Mouse (Mus musculus) thymus, postnatal 0 days (tissue): ENCODE data around the gene Eif4g3. TPM values are rescaled to one million over a fixed set of nuclear protein-coding genes. Genes with fewer than 3 reads are reported as not detected.

Experiments used
- DNase-seq: peaks from one replicate; pipeline ENCODE4 v3.0.0-alpha.2; 2015; ENCODE audit warnings: low spot score
- polyA plus RNA-seq: library from polyadenylated mRNA; unstranded; fragments of >200 nt; fragmentation: Nextera tagmentation; extraction: Ambion mirVana; gene quantifications from 2 replicates; pipeline ENCODE4 v1.2.1, GENCODE M21; 2015

Eif4g3 gene
- polyA plus RNA-seq, 1 experiment from 2014 or later = 20.8 TPM

DNA sequence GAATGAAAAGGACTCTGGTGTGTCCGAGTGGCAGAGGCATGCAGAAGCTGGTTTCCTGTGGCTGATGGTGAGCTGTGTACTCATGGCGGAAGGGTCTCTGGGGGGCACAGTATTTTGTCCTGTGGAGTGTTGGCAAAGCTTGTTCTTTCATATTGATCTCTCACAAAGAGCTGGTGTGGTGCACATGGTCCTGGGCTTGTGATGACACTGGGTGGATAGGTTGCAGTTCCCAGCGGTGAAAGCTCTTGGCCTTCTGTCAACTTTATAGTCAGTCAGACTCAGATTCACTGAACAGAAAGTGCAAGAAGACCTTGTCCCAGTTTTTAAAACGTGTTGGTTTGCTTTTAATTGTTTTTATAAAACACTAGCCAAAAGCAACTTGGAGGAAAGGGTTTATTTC, 68.3 kb downstream of the Eif4g3 start:
- DNase-seq = no peak

DNA sequence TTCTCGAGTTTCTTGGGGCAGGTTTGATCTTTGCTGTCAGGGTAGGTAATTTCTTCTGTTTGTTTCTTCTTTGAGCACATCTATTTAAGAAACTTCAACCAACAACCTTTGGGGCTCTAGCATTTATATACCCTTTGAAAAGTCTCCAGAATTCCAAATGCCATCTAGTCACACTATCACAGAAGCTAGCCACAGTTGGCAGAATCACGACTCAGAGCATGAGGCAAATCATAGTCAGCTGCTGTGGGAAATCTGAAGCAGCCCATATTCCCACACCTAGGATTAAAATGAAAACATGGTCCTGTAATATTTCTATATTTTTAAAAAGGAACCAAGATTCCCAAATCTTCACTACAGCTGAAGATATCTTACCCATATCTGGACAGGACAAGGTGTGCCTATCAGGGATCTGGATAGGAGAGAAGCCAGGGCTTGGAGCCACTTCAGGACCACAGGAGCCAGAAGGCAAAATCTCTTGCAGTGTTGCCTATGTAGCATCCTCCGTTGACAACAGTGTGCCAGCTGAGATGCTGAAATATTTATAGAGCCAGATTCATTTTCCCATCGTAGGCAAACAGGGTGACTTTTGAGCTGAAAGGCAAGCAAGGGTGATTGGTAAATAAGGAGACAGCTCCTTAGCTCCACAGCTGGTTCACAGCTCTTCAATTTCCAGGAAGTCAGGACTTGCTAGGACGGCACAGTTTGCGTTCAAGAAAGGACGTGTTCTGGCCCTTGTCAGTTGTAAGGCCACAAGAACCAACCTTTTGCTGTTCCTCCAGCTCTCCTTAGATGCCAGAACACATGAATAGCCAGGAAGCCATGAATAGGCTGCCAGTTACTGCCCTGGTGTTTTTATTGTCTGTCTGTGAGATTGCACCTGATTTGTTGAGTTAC, 70.8 kb downstream of the Eif4g3 start:
- DNase-seq = no peak

DNA sequence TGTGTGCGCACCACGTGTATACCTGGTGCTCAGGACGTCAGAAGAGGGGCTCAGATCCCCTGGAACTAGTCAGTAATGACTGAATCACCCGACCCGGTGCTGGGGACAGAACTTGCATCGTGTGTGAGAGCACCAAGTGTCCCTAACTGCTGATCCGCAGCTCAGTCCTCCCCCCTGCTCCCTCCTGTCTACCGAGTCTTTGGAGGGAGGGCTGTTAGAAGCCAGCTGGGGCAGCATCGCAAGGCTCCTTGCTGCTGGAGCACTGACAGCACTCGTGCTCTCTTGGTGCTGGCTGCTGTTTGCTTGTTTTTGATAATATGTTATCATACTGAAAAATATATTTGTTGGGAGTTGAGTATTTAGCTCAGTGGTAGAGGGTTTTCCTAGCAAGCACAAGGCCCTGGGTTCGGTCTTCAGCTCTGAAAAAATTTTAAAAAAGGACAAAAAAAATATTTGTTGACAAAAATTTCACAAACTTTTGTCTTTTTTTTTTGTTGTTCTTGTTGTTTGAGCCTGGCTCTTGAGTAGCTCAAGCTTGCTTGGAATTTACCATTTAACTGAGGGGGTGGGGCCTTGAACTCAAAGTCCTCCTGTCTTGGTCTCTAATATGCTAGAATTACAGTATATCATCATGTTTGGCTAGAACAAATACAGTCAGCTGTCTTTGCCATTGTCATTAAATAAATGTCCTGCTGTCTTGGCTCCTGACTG, 72.2 kb downstream of the Eif4g3 start:
- no peak for DNase-seq

DNA sequence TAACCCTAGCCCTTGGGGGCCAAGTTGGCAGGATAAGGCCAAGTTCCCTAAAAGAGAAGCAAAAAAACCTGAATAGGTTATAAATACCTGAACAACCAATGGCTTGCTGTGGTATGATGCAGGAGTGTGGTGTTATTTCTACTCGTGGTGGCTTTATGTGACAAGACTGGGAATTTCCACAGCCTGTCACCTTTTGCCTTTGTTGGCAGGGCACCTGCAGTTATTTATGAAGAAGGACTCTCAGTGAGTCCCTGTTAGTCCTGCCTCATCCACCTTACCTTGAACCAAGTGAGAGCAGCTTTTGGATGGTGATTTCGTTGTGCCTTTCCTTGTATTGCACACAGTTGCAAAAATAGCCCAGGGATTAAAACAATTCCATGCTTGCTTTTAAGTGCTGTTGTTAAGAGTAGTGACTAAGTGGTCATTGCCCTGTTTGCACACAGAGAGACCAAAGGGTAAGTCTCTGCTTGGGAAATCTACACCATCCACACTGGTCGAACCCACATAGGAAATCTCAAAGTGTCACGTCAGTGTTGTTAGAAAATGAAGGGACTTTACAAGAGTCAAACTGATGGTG, 72.9 kb downstream of the Eif4g3 start:
- DNase-seq = no peak

DNA sequence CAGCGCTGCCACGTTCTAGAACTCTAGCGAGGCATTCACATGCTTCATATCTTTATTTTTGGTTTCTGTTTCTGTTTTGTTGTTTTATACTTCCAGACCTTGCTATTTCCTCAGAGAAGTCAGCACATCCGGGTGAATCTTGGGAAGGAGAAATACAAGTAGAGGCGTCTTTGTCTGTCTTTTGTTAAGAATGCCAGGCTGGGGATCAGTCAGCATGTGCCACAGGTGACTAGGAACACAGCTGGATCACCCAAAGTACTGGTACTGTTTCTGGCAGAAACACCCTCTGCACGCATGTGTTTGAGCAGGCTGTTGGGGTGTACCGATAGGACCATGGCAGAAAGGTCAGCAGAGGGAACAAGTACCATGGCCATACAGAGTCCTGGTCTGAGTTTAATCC, 73.6 kb downstream of the Eif4g3 start:
- no peak for DNase-seq

DNA sequence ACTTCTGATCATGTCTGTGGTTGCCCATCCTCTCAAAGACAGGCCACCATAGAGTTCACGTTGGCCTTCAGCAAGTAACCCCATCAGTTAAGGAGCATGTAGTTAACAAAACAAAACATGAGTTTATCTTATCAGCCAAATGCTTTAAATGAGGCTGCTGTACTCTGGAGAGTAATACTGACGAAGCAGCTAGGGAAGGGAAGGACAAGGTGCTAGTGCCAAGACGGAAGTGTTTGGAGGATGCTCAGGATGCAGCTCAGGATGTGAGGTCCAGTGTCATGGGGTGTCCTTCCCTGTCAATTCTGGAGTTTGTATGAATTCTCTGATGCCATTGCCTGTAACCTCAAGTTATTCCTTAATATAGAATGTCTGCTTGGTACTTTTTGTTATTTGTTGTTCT, 75.0 kb downstream of the Eif4g3 start:
- DNase-seq = no peak

DNA sequence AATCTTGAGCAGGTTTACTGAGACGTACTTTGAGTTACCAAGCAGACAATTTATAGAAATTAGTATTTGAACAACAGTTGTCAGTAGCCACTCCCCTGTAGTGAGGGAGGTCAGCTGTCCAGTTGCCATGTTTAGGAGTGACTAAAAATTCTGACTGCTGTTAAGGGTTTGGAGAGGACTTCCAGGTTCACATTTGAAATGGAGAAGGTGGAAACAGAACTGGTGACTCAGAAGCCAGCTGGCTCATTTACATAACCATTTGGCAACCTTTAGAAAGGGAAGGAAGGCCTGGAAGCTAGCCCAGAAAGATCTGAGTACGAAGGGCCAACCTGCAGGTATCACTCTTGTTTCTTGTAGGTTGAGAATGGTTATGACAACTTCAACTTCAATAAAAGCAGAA, 75.8 kb downstream of the Eif4g3 start:
- DNase-seq = no peak

DNA sequence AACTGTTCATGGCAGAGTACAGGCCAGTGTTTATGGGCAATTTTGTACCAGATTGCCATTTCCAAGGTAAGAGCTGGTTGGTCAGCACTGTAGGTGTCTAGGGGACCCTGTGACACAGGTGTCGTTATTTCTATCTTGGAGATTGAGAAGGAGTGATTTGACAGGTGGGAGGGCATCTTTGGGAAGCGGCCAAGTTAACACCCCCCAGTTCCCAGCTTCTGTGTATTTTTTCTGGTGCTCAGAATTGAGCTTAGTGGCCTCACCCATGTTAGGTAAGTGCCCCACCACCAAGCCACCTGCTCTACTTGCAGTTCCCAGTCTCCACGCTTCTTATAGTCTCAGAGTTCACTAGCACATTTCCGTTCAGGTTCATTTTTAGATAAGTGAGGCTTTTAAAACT, 76.5 kb downstream of the Eif4g3 start:
- no peak for DNase-seq

DNA sequence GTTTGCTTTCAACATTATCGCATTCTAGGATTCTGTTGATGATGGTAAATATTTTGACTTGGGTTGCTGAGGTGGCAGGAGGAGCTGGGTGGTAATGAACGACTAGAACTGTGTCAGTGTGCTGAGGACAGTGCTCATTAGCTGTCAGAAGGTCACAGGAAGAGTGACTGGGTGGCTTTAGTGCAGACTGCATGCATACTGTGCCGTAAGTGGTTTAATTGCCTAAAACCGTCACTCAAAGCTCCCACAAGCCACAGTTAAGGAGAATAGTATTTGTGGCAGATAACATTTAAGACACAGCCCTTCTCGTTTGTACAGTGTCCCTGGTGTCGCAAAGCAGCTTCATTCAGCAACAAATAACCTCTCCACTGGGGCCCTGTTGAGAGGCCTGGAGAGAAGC, 78.7 kb downstream of the Eif4g3 start:
- no peak for DNase-seq

DNA sequence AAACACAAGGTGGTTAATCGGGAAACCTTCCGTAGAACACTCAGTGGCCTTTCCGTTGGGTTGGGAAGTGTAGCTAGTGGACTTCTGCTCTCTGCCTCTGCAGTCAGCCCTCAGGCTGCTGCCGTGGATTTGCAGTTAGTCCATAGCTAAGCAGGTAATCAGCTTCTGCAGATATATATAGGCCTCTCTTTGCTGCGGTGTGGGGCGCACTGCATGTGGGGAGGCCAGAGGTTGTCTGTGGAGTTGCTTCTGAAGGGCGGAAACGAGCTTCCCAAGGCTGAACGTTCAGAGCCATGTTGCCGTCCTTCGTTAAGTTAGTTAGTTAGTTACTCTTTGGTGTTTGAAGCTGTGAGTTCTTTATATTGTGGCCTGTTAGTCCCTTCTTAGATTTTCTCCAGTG, 80.3 kb downstream of the Eif4g3 start:
- DNase-seq = no peak

DNA sequence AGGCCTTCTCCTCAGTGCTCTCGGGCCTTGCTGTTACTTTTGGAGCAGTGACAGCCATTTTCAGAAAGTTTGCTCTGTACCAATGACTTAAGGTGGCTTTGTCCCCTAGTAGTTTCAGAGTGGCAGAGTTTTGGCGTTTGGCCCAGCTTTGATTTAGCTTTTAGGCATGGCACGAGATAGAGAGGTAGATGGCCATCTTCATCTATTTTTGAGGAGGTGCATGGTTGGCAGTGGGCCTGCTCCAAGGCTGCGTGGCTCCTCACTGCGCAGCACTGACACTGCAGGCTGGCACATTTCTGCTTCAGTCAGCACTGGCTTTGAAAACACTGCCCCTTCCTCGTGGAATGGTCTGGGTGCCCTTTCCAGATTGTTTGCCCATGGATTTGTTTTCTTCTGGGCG, 80.7 kb downstream of the Eif4g3 start:
- no peak for DNase-seq

DNA sequence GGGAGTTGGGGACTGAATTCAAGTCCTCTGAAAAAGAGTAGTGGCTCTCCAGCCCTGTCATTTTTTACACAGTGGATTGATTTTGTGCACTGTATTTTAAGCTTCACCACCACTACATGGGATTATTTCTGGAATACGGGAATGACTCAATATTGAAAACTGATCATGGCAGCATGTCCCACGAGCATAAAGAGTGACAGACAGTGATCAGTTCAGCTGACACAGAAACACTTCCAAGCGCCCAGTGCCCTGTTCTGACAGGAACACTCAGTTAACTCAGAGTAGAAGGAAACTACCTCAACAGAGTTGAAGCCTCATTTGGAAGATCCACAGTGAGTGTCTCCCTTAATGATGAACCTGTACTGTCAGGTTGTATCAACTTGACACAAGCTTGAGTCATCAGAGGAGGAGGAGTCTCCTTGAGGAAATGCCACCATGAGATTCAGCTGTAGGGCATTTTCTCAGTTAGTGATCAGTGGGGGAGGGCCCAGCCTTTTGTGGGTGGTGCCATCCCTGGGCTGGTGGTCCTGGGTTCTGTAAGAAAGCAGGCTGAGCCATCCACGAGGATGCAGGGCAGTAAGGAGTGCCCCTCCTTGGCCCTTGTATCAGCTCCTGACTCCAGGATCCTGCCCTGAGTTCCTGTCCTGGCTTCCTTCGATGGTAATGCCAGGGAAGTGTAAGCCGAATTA, 82.2 kb downstream of the Eif4g3 start:
- DNase-seq = no peak

DNA sequence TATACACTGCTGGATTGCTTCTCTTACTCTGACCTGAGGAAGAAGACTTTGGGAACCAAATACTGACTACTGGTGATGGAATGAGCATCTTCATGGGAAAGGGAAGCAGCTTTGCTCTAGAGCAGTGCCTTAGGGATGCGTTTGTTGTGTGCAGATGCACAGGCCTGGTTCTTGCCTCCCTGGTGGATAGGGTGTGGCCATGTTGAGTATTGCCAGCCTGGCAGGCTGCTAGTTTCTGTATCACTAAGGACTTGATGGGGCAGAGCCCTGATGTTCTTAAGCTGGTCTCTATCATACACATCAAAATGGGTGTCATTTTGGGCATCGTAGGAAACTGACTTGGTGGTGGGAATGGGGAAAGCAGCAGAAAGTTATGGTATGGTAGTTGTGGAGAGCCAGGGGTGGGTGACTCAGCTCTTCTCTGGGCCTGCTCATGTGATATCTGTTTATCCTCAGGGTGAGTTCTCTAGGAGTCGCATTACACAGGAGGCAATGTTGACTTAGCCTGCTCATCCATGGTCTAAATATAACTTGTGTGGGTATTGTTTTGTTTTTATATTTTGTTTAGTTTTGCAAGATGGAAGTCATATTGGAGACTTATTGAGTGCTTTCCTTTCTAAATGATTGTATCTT, 85.0 kb downstream of the Eif4g3 start:
- no peak for DNase-seq

DNA sequence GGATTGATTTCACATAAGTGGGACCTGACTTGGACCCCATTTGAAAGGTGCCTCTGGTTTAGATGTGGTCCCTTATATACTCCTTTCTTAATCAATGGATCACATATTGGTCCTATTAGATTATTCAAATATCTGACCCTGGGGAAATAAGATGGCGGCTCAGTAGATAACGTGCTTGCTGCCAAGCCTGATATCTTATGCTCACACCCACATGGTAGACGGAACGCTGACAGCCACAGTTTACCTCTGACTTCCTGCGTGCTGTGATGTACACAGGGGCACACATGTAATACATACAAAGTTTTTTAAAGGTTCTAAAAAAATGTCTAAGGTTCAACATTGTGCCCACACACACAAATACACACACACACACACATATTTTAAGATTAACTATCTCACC, 86.4 kb downstream of the Eif4g3 start:
- no peak for DNase-seq

DNA sequence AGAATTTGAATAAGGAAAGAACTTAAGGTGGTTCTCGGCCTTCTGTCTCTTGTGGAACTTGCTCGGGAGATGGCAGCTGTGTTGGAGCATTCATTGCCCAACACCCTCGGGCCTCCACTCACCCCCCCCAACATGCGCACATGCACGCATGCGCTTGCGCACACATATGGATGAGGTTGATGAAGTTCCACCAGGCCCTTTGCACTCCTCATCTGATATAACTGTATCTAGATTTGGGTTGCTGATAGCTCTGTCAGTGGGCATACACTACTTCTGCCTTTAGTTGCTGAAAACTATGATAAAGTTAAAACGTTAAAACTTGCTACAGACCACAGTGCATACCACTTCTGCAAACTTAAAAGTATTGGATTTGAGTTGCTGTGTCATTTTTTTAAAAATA, 89.6 kb downstream of the Eif4g3 start:
- no peak for DNase-seq

DNA sequence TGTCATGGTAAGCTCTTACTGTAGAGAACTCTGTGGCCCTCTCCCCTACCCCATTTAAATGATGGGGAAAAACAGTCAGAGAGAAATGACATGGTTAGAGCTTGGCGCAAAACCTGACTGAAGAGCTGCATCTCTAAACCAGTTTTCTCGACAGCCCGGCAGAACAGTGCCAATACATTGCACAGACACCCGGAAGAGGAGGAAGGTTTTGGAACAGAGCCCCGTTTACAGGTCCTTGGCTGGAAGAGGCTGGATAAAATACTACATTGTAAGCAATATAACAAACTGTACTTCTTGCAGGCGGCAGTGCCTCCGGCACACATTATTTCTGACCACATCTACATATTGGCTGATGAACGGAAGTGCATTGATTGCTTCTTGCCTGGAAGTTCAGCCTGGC, 91.3 kb downstream of the Eif4g3 start:
- no peak for DNase-seq

DNA sequence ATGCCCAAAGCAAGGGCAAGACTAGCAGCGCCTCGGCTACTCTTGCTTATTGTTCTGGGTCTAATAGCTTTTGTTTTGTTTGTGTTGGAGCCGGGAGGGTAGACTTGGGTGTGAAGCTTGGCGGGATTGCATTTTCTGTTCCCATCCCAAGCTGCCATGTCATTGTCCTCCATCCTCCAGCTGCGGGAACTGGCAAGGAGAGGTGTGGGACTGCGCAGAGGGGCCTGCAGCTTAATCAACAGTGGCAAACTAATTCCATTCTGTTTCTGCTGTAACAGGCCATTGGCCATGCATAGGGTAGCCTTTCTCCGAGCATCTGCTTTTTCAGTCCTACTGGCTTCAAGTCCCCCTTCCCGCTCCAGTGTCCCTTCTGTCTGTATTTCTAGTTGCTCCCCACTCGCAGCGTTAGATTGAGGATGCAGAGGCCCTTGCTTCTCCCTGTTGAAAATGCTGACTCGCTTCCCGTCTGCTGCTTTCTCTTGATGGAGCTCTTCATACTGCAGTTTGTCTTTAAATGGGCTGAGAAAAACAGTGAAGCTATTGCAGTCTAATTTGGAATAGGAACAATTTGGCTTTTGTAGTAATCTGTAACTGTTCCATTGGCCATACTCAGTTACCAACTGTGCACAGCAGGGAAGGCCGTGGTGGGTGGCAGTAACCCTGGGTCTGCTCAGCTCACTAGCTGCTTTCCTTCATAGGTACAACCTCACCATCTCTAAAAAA, 92.2 kb downstream of the Eif4g3 start:
- no peak for DNase-seq

DNA sequence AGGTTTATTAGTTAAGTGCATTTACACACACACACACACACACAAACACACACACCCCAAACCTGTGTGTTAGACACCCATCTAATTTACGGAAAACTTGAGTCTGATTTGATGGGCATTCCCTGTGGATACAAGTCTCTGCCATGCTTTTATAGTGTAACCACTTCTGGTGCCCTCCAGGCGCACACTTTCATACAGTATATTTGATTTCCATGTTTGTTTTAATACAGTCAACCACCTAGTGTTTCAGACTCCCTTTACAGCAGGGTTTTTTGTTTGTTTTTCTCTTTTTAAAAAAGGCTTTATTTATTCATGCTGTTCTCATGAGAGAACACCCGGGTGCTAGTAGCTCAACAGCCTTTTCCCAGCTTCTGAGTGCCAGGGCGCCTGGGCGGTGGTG, 94.1 kb downstream of the Eif4g3 start:
- no peak for DNase-seq

DNA sequence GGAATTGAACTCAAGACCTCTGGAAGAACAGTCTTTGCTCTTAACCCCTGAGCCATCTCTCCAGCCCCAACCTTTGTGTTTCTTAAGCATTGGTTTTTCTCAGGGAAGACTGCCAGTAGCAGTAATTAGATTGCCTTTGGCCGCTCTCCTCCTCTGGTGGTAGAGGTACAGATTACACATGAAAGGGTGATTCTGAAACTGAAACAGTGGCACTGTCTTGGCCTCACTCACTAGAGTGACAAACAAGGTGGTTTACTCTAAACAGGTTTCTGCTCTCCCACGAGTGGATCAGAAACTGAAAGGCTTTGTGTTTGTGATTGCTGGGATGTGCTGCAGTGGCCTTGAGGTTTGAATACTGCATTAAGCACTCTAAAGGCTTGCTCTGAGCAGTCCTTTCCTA, 96.7 kb downstream of the Eif4g3 start:
- no peak for DNase-seq

DNA sequence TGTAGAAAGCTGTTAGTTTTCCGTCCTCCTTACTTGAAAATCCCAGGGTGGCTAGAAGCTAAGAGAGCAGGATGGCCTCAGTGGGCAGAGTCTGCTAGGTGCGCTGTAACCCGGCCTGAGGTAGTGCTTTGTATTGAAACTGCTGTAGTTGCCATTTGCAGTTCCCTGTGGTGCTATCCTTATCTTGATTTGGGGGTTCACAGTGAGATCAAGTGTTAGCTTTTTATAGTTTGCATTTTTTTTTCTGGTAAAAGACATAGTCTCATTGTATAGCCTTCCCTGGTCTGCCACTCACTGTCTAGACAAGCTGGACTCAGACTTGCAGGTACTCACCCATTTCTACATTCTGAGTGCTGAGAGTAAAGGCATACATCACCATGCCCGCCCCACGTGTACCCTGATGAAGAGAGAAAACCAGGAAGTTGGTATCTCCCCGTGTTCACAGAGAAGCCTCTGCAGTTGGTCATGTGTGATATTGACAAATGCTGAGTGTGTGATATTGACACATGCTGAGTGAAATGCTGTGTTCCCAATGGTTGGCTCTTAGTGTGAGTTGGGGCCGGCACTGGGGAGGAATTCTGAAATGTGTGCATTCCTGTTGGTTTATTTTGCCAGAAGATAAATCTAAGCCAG, 98.9 kb downstream of the Eif4g3 start:
- no peak for DNase-seq
